Mouse (Mus musculus) limb, embryonic 14.5 days (tissue): ENCODE measurements around the gene Skor1. TPM values are rescaled to one million over a fixed set of nuclear protein-coding genes. Genes with fewer than 3 reads are reported as not detected.

Source experiments
- ATAC-seq: fragments of 200-750 bp; cut with Nextera tagmentation; 2 replicates; pipeline ENCODE4 v1.8.0; 2017; ENCODE audit warnings: low read depth, moderate number of reproducible peaks, moderate TSS enrichment; ENCODE audit not compliant: low FRiP score
- DNase-seq: peaks from one replicate; pipeline ENCODE4 v3.0.0-alpha.2; 2015; ENCODE audit warnings: low spot score
- H3K27ac ChIP-seq: fragments of 300-500 bp; sonication (generic); replicated peaks from 2 replicates; pipeline ENCODE4 v1.5.1; 2014; ENCODE audit warnings: low read depth, mild to moderate bottlenecking, low read length, moderate library complexity, mixed read lengths
- H3K27me3 ChIP-seq: fragments of 300-500 bp; sonication (generic); 2 replicates; pipeline ENCODE4 v1.6.1; 2014; ENCODE audit warnings: low read length, mixed read lengths; ENCODE audit not compliant: control insufficient read depth, insufficient read depth
- H3K36me3 ChIP-seq: fragments of 300-500 bp; sonication (generic); 2 replicates; pipeline ENCODE4 v1.6.1; 2014; ENCODE audit warnings: mild to moderate bottlenecking, low read length, moderate library complexity, mixed read lengths; ENCODE audit not compliant: control insufficient read depth, insufficient read depth
- H3K4me1 ChIP-seq: fragments of 300-500 bp; sonication (generic); 2 replicates; pipeline ENCODE4 v1.6.1; 2014; ENCODE audit warnings: antibody characterized with exemption, low read length, mixed read lengths; ENCODE audit not compliant: control insufficient read depth, insufficient read depth
- H3K4me2 ChIP-seq: fragments of 300-500 bp; sonication (generic); replicated peaks from 2 replicates; pipeline ENCODE4 v1.6.1; 2014; ENCODE audit warnings: low read depth, mild to moderate bottlenecking, low read length, moderate library complexity; ENCODE audit not compliant: severe bottlenecking
- H3K4me3 ChIP-seq: fragments of 300-500 bp; sonication (generic); replicated peaks from 2 replicates; pipeline ENCODE4 v1.5.1; 2014; ENCODE audit warnings: low read length
- H3K9ac ChIP-seq: fragments of 300-500 bp; sonication (generic); 2 replicates; pipeline ENCODE4 v1.6.1; 2014; ENCODE audit warnings: mild to moderate bottlenecking, low read depth, low read length, moderate library complexity; ENCODE audit not compliant: severe bottlenecking
- H3K9me3 ChIP-seq: fragments of 300-500 bp; sonication (generic); 2 replicates; pipeline ENCODE4 v1.6.1; 2016; ENCODE audit warnings: low read length; ENCODE audit not compliant: control insufficient read depth
- POLR2A ChIP-seq: fragments of 200-500 bp; IDR thresholded peaks from 2 replicates; pipeline ENCODE4 v1.8.0; 2012; ENCODE audit warnings: inconsistent platforms, mild to moderate bottlenecking, moderate library complexity, borderline replicate concordance; ENCODE audit not compliant: insufficient read depth, insufficient read length; ENCODE audit errors: extremely low read depth
- WGBS: fragments of 180-500 bp; shearing (Covaris S2); extraction: QIAGEN DNeasy Blood & Tissue Kit; methylation state at CpG from one replicate; pipeline ENCODE4 v1.1.7; 2014; 5-methylcytosine and 5-hydroxymethylcytosine counted together
- polyA plus RNA-seq, 2 experiments: library from polyadenylated mRNA; depleted of rRNA in 1 of 2; stranded (reverse) in 1 of 2; unstranded in 1 of 2; fragments of >200 nt; fragmentation: Nextera tagmentation in 1 of 2; extraction: Ambion mirVana in 1 of 2; gene quantifications; 2 replicates each; pipeline versions ENCODE4 v1.2.1 to v1.2.3; 2012 to 2014

Gene Skor1
- polyA plus RNA-seq, 2 experiments, result 0.11 TPM; not detected in 1

DNA sequence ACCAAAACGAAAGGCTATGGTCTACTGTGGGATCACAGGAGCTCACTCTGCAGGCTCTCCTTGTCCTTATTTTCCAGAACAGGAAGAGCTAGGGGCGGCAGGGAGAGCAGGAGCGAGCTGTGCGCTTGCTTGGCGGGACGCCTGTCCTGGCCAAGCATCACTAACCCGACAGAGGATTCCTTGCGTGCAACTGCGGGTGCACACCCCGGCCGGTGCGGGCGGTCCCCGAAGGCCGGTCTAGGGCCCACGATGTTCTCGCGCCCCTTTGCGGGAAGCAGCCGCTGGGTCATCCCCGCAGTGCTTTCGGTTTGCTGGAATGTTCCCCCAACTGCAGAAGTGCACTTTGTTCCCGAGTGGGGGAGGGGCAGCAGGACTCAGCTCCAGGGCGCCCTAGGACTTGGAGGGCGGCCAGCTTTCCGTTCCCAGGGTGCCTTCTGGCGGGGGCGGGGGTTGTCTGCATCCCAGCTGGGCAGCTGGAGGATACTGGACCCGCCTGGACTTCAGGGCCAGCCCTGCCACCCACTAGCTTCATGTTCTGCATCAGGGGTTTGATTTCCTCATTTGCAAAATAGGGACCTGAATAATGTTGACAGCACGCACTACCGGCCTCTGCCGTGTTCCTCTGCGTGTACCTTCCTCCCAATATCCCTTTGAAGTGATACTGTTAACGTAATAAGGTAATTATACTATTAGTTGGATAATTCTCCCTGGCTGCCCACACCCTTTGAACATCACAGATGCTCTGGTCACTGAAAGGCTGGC is 39.6 kb downstream of the Skor1 start:
- peak; percentile 84 for DNase-seq
- H3K4me2 ChIP-seq, result peak overlapping the region; percentile 65
- peaks cover 12% of the 10 kb centered on the region; the same call in 1 of the 2 replicates for H3K4me1 ChIP-seq
- no peaks in the 10 kb centered on the region for H3K9me3 ChIP-seq
- peak overlapping the region; percentile 95 for H3K27ac ChIP-seq
- ATAC-seq, result peak; percentile 73
- H3K4me3 ChIP-seq, result peak overlapping the region; percentile 45
- TF ChIP-seq POLR2A, result no peak; the same call in 1 of the 2 replicates
- H3K36me3 ChIP-seq, result no peaks in the 10 kb centered on the region
- H3K27me3 ChIP-seq, result no peaks in the 10 kb centered on the region
- H3K9ac ChIP-seq, result peak overlapping the region; percentile 70
- under 1% methylated on average over 33 of the region's 34 CpGs for WGBS

DNA sequence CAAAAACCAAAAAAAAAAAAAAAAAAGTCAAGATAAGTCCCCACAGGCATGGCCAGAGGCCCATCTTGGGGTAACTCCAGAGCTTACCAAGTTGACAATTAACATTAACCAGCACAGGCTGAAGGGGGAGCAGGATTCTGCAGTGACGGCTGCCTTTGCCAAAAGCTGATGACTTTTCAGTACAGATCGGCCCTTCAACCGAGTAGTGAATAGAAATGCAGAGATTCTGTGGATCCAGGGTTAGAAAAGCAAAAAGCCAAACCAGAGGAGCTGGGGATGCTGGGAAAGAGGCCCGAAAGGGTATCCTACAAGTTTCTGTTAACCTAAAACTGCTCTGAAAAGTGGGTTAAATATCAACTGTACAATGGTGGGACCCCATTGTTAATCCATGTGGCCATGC is 40.2 kb downstream of the Skor1 start:
- DNase-seq (peak; percentile 50), ATAC-seq (no peak)

DNA sequence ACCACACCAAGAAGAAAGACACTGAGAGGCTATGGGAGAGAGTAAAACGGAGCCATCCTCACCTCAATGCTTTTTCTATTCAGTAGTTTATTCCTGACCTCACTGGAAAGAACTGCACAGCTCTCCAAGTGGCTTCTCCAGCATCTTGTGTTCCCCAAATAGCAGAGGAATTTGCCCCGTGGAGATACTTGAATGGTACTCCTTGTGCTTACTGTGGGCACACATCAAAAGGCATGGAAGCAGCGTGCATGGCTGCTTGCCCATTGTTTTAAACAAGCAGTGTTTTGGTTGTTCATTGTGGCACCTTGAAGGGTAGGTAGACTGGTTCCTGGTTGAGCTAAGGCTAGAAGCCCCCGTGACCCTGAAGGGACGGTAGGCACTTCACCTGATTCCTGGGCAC is 48.1 kb downstream of the Skor1 start:
- DNase-seq (no peak), ATAC-seq (no peak)
- WGBS, result 87% methylated on average over 5 of the region's 5 CpGs
- Histone ChIP-seq H3K4me1 (0 out of 2 replicates have a peak, but pooled peaks cover 4% of the 10 kb centered on the region), H3K36me3 (no peaks in the 10 kb centered on the region), H3K27me3 (no peaks in the 10 kb centered on the region), H3K9ac (no peak overlapping the region), H3K9me3 (no peaks in the 10 kb centered on the region), H3K27ac (no peak overlapping the region), H3K4me3 (no peak overlapping the region), H3K4me2 (no peak overlapping the region)
- no peak for TF ChIP-seq POLR2A

More for the DNA sequence above, 40.2 kb downstream of the Skor1 start:
- Histone ChIP-seq H3K4me3 (peak overlapping the region; percentile 45), H3K27me3 (no peaks in the 10 kb centered on the region), H3K4me2 (peak overlapping the region; percentile 65), H3K9me3 (no peaks in the 10 kb centered on the region), H3K9ac (peak overlapping the region; percentile 70), H3K4me1 (peaks cover 12% of the 10 kb centered on the region; the same call in 1 of the 2 replicates), H3K36me3 (no peaks in the 10 kb centered on the region), H3K27ac (peak overlapping the region; percentile 95)
- 28% methylated on average over 4 of the region's 4 CpGs for WGBS
- no peak for TF ChIP-seq POLR2A

DNA sequence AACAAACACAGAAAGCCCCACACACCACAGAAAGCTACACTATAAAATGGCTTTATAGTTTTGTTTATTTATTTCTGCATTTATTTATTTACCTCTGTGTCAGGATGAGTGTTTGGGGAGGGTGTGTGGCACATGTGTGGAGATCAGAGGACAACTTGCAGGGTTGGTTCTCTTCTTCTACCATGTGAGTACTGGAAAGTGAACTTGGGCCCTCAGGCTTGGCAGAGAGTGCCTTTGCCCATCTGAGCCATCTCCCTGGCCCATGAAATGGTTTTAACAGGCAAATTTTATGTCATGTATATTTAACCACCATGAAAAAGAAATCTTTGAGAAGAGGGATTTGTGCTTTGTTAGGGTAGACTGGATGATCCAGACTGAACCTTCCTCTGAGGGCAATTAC is 48.9 kb downstream of the Skor1 start:
- ATAC-seq (no peak), DNase-seq (no peak)
- Histone ChIP-seq H3K27me3 (no peaks in the 10 kb centered on the region), H3K27ac (no peak overlapping the region), H3K9me3 (no peaks in the 10 kb centered on the region), H3K9ac (no peak overlapping the region), H3K4me2 (no peak overlapping the region), H3K4me3 (no peak overlapping the region), H3K36me3 (no peaks in the 10 kb centered on the region), H3K4me1 (peaks cover 9% of the 10 kb centered on the region)
- TF ChIP-seq POLR2A, result no peak

DNA sequence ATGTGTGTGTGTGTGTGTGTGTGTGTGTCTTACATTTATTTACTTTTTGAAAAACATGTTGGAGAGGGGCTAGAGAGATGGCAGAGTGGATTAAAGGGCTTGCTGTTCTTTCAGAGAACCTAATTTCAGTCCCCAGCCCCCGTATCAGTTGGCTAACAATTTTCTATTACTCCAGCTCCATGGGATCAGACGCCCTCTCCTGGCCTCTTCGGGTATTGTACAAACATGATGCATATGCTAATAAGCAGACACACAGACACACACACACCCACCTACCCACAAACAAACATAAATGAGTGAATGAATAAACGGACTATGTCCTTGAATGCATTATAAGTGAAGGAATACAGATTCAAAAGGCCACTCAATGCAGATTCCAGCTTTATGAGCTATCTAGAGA is 49.4 kb downstream of the Skor1 start:
- Histone ChIP-seq H3K4me1 (peaks cover 10% of the 10 kb centered on the region), H3K9me3 (no peaks in the 10 kb centered on the region), H3K27me3 (no peaks in the 10 kb centered on the region), H3K9ac (no peak overlapping the region), H3K27ac (no peak overlapping the region), H3K36me3 (no peaks in the 10 kb centered on the region), H3K4me2 (no peak overlapping the region), H3K4me3 (no peak overlapping the region)
- TF ChIP-seq POLR2A, result no peak
- WGBS, result 83% methylated on average over 4 of the region's 4 CpGs
- no peak for DNase-seq
- ATAC-seq, result no peak
